Comparison of ENCODE assay signal across 22 mouse cellular contexts in genomic region chr13:14542860-14543259, GRCm38 (mm10). TPM values are rescaled to one million over a fixed set of nuclear protein-coding genes. Genes with fewer than 3 reads are reported as not detected.
"Had no signal": no experiment of that assay in that cellular context is flagged by ENCODE, and none has a peak within 500 bp of the region (broad histone marks: within the 10 kb centered on the region; RNA-seq: fewer than 3 reads in every experiment).

No protein-coding gene starts in this region.

- H3K27me3 ChIP-seq: liver, embryonic 15.5 days; midbrain, embryonic 12.5 days; midbrain, embryonic 15.5 days; neural tube, embryonic 12.5 days; neural tube, embryonic 15.5 days; stomach, embryonic 15.5 days had no signal

- H3K9me3 ChIP-seq: liver, embryonic 15.5 days; midbrain, embryonic 12.5 days; midbrain, embryonic 15.5 days; neural tube, embryonic 12.5 days; neural tube, embryonic 15.5 days; stomach, embryonic 15.5 days had no signal

- H3K4me3 ChIP-seq: layer of hippocampus, adult 2 months; left cerebral cortex, adult 2 months; liver, embryonic 15.5 days; midbrain, embryonic 12.5 days; midbrain, embryonic 15.5 days; neural tube, embryonic 12.5 days; neural tube, embryonic 15.5 days; stomach, embryonic 15.5 days had no signal

- H3K27ac ChIP-seq: kidney, postnatal 0 days; layer of hippocampus, adult 2 months; left cerebral cortex, adult 2 months; liver, embryonic 15.5 days; macrophage; midbrain, embryonic 12.5 days; midbrain, embryonic 15.5 days; neural tube, embryonic 12.5 days; neural tube, embryonic 15.5 days; stomach, embryonic 15.5 days had no signal

- H3K9ac ChIP-seq: liver, embryonic 15.5 days; midbrain, embryonic 12.5 days; midbrain, embryonic 15.5 days; neural tube, embryonic 12.5 days; neural tube, embryonic 15.5 days; stomach, embryonic 15.5 days had no signal

- ATAC-seq: intestine, postnatal 0 days; midbrain, embryonic 15.5 days had no signal

- DNase-seq: kidney, adult 2 months; kidney, postnatal 25 days; layer of hippocampus, postnatal 36 days; lung, adult 2 months; retina, postnatal 1 day; right cerebral cortex, postnatal 25 days; spleen, adult 18-20 months; thymus, postnatal 25 days had no signal

- H3K4me2 ChIP-seq: liver, embryonic 15.5 days; midbrain, embryonic 12.5 days; midbrain, embryonic 15.5 days; neural tube, embryonic 12.5 days; neural tube, embryonic 15.5 days; stomach, embryonic 15.5 days had no signal

- H3K36me3 ChIP-seq: liver, embryonic 15.5 days; midbrain, embryonic 12.5 days; midbrain, embryonic 15.5 days; neural tube, embryonic 12.5 days; neural tube, embryonic 15.5 days; stomach, embryonic 15.5 days had no signal

- H3K4me1 ChIP-seq: liver, embryonic 15.5 days; midbrain, embryonic 12.5 days; midbrain, embryonic 15.5 days; neural tube, embryonic 12.5 days; neural tube, embryonic 15.5 days; stomach, embryonic 15.5 days had no signal

RNA-seq across cellular contexts. Expression of gene Hecw1, which starts 19.8 kb away (rescaled TPM):
- total RNA-seq: megakaryocyte, adult 5-6 weeks had no signal
- polyA plus RNA-seq: kidney, embryonic 14.5 days; lung, adult 2 months; macrophage; urinary bladder, adult 2 months had no signal
